Mouse (Mus musculus): ENCODE measurements around the gene Ush2a. TPM values are rescaled to one million over a fixed set of nuclear protein-coding genes. Genes with fewer than 3 reads are reported as not detected.
A peak's percentile ranks its signal among the peaks of the same experiment; 100 is the strongest.

Gene Ush2a
- polyA plus RNA-seq, 1 experiment from 2014 or later, result 0.06 TPM

DNA sequence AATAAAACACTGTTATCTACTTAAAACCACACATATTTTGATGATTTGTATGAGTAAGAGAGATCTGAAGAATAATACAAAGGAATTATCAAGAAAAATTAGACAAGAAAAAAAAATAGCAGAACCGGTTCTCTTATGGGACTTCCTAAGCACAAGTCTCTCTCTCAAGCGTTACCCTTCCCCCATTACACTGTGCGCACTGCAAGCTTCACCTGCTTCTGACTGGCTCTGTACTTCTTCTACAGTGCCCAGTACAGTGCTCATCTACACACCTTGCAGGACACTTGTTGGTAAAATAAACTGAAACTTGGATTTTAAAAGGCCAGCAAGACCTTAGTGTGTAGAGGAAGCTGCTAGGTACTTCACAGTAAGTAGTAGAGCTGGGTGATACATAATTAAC lies 736.1 kb downstream of the Ush2a start:
- H3K27ac ChIP-seq (ENCODE audit: low read length), result no peak overlapping the region
- 80% methylated on average over 3 of the region's 3 CpGs for WGBS
- ATAC-seq, result no peak
- no peak overlapping the region for H3K9ac ChIP-seq (replicated peaks; ENCODE audit: low read depth)
- H3K36me3 ChIP-seq (ENCODE audit: insufficient read depth, low read length), result peaks cover 5% of the 10 kb centered on the region; the same call in 1 of the 2 replicates
- no peaks in the 10 kb centered on the region for H3K27me3 ChIP-seq (replicated peaks; ENCODE audit: insufficient read depth, low read length)
- no peak for TF ChIP-seq CTCF (IDR thresholded peaks at IDR 0.05)
- no peak for TF ChIP-seq EP300 (IDR thresholded peaks at IDR 0.05)
- H3K4me2 ChIP-seq (replicated peaks; ENCODE audit: low read depth, low read length), result no peak overlapping the region
- no peak for DNase-seq (ENCODE audit: low spot score)
- H3K4me1 ChIP-seq (ENCODE audit: insufficient read depth, low read depth, low read length), result no peaks in the 10 kb centered on the region
- no peaks in the 10 kb centered on the region for H3K9me3 ChIP-seq (ENCODE audit: low read length)
- no peak overlapping the region for H3K4me3 ChIP-seq (ENCODE audit: low read depth, low read length)

DNA sequence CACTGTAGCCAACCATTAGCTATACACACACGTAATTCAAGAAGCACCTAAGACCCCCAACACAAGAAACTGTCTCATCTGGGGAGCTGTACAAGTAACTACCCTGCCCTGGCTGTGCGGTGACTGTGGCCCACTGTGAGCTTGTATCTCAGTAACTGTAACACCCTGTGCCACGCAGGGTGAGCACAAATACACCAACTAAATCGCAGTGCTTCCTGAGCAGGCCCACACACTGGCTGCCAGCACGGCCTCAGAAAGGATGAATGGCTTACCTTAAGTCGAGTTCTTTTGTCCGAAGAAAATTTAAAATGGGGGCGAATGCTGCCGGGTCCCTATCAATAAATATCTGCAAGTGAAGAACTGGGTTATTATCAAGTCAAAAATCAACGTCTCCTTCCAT lies 738.2 kb downstream of the Ush2a start:
- 85% methylated on average over 10 of the region's 10 CpGs for WGBS
- Histone ChIP-seq H3K9me3 (ENCODE audit: low read length) (no peaks in the 10 kb centered on the region), H3K27me3 (replicated peaks; ENCODE audit: insufficient read depth, low read length) (no peaks in the 10 kb centered on the region), H3K4me1 (ENCODE audit: insufficient read depth, low read depth, low read length) (no peaks in the 10 kb centered on the region), H3K27ac (ENCODE audit: low read length) (no peak overlapping the region), H3K36me3 (ENCODE audit: insufficient read depth, low read length) (peaks cover 5% of the 10 kb centered on the region; the same call in 1 of the 2 replicates), H3K9ac (replicated peaks; ENCODE audit: low read depth) (no peak overlapping the region), H3K4me2 (replicated peaks; ENCODE audit: low read depth, low read length) (no peak overlapping the region), H3K4me3 (ENCODE audit: low read depth, low read length) (no peak overlapping the region)
- TF ChIP-seq EP300 (IDR thresholded peaks at IDR 0.05), result no peak
- ATAC-seq, result no peak
- no peak for DNase-seq (ENCODE audit: low spot score)

DNA sequence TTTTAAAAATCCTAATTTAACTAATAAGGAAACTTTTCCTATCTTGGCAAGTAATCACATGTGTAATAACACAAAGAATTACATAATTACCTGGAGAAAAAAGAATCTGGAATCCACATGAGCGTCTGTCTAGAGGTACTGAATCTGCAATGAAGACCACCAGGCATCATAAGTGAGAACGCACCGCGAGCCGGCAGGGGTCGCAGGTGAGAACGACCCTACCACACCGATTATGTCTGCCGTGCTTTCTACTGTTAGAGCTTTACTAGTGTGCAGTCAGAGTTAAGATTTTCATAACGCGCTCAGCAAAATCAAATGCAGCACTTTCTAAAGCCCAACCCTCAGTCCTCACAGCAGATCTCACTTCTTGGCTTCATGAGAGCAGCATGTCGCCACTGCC lies 740.0 kb downstream of the Ush2a start:
- peaks cover 4% of the 10 kb centered on the region; the same call in 1 of the 2 replicates for H3K36me3 ChIP-seq (ENCODE audit: insufficient read depth, low read length)
- no peak for ATAC-seq
- peaks cover 13% of the 10 kb centered on the region; the same call in 1 of the 2 replicates for H3K4me1 ChIP-seq (ENCODE audit: insufficient read depth, low read depth, low read length)
- H3K27ac ChIP-seq (ENCODE audit: low read length), result no peak overlapping the region
- no peak overlapping the region for H3K4me2 ChIP-seq (replicated peaks; ENCODE audit: low read depth, low read length)
- no peaks in the 10 kb centered on the region for H3K9me3 ChIP-seq (ENCODE audit: low read length)
- no peak overlapping the region for H3K9ac ChIP-seq (replicated peaks; ENCODE audit: low read depth)
- H3K27me3 ChIP-seq (replicated peaks; ENCODE audit: insufficient read depth, low read length), result no peaks in the 10 kb centered on the region
- no peak overlapping the region for H3K4me3 ChIP-seq (ENCODE audit: low read depth, low read length)
- WGBS, result 86% methylated on average over 12 of the region's 12 CpGs
- DNase-seq (ENCODE audit: low spot score), result no peak
- no peak for TF ChIP-seq CTCF (IDR thresholded peaks at IDR 0.05)
- TF ChIP-seq EP300 (IDR thresholded peaks at IDR 0.05), result no peak

DNA sequence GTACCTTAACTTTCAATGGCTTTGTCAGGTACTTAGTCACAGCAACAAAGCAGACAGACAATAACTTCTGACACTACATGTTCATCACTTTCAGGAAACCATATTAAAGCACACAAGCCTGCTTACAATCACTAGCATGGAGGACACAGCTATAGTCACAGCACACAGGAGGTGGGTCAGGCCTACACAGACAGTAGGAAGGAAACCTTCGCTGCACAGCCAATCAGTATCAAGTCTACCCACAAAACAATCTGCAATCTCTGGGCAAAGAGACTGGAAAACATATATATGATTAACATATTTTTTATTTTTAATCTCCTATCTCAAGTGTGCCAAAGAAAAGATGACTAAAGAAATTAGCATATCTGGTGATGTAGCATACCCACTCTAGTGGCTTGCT lies 743.0 kb downstream of the Ush2a start:
- 100% methylated on average over 1 of the region's 1 CpGs for WGBS

DNA sequence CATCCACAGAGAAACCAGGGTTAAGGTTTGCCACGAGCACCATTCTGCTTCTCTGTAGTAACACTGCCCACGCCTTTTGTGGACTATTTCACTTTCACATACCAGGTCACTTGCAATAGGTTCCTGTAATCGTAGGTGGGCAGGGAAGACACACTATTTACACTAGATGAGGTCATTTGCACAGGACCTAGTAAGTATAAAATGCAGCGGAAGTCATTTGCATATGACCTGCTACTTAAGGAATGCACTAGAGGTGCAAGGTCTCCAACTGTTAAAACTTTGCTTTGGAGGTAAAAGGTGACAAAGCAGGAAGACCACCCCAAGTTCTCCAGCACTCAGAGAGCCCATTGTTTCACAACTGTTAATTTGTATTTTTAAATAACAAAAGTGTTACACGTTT lies 744.4 kb downstream of the Ush2a start:
- H3K36me3 ChIP-seq (ENCODE audit: insufficient read depth, low read length), result no peaks in the 10 kb centered on the region
- TF ChIP-seq CTCF (IDR thresholded peaks at IDR 0.05), result no peak
- TF ChIP-seq EP300 (IDR thresholded peaks at IDR 0.05), result no peak
- H3K4me1 ChIP-seq (ENCODE audit: insufficient read depth, low read depth, low read length), result peaks cover 15% of the 10 kb centered on the region; the same call in 1 of the 2 replicates
- no peak overlapping the region for H3K9ac ChIP-seq (replicated peaks; ENCODE audit: low read depth)
- no peaks in the 10 kb centered on the region for H3K27me3 ChIP-seq (replicated peaks; ENCODE audit: insufficient read depth, low read length)
- WGBS, result 32% methylated on average over 5 of the region's 5 CpGs
- peak overlapping the region; percentile 99; the same call in 1 of the 2 replicates for H3K4me3 ChIP-seq (ENCODE audit: low read depth, low read length)
- H3K27ac ChIP-seq (ENCODE audit: low read length), result no peak overlapping the region
- peak overlapping the region; percentile 95; the same call in 1 of the 2 replicates for H3K4me2 ChIP-seq (replicated peaks; ENCODE audit: low read depth, low read length)
- no peaks in the 10 kb centered on the region for H3K9me3 ChIP-seq (ENCODE audit: low read length)
- ATAC-seq, result peak; percentile 59
- DNase-seq (ENCODE audit: low spot score), result peak; percentile 88

More for the DNA sequence above, 743.0 kb downstream of the Ush2a start:
- Histone ChIP-seq H3K27me3 (replicated peaks; ENCODE audit: insufficient read depth, low read length) (no peaks in the 10 kb centered on the region), H3K4me3 (ENCODE audit: low read depth, low read length) (no peak overlapping the region), H3K9me3 (ENCODE audit: low read length) (no peaks in the 10 kb centered on the region), H3K4me1 (ENCODE audit: insufficient read depth, low read depth, low read length) (peaks cover 15% of the 10 kb centered on the region; the same call in 1 of the 2 replicates), H3K27ac (ENCODE audit: low read length) (no peak overlapping the region), H3K36me3 (ENCODE audit: insufficient read depth, low read length) (no peaks in the 10 kb centered on the region), H3K4me2 (replicated peaks; ENCODE audit: low read depth, low read length) (no peak overlapping the region), H3K9ac (replicated peaks; ENCODE audit: low read depth) (no peak overlapping the region)
- TF ChIP-seq CTCF (IDR thresholded peaks at IDR 0.05) (no peak), EP300 (IDR thresholded peaks at IDR 0.05) (no peak)
- no peak for DNase-seq (ENCODE audit: low spot score)
- ATAC-seq, result no peak

DNA sequence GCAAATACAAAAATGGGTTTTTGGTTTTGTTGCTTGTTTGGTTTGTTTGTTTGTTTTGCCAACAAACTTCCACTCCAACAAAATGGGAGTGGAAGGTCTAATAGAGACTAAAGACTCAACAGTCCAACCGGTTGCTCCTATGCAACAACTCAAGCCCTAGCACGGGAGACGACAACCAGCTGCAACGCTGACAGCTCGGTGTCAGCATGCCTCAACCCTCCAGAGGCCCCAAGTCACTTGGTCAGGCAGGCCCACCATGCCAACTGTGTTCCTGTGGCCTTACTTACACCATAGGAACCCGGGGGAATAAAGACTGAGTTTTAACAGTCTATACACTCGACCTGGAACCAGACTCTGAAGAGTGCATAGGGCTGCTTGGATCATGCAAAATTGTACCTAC lies 745.0 kb downstream of the Ush2a start:
- H3K4me1 ChIP-seq (ENCODE audit: insufficient read depth, low read depth, low read length), result peaks cover 15% of the 10 kb centered on the region; the same call in 1 of the 2 replicates
- ATAC-seq, result peak; percentile 34
- TF ChIP-seq CTCF (IDR thresholded peaks at IDR 0.05) (no peak), EP300 (IDR thresholded peaks at IDR 0.05) (no peak)
- H3K9ac ChIP-seq (replicated peaks; ENCODE audit: low read depth), result peak overlapping the region; percentile 90
- H3K4me2 ChIP-seq (replicated peaks; ENCODE audit: low read depth, low read length), result peak overlapping the region; percentile 95
- no peaks in the 10 kb centered on the region for H3K36me3 ChIP-seq (ENCODE audit: insufficient read depth, low read length)
- peak overlapping the region; percentile 83 for H3K27ac ChIP-seq (ENCODE audit: low read length)
- no peaks in the 10 kb centered on the region for H3K27me3 ChIP-seq (replicated peaks; ENCODE audit: insufficient read depth, low read length)
- no peaks in the 10 kb centered on the region for H3K9me3 ChIP-seq (ENCODE audit: low read length)
- H3K4me3 ChIP-seq (ENCODE audit: low read depth, low read length), result peak overlapping the region; percentile 99
- peak; percentile 65 for DNase-seq (ENCODE audit: low spot score)
- WGBS, result under 1% methylated on average over 7 of the region's 7 CpGs
